In the genomic region with DNA sequence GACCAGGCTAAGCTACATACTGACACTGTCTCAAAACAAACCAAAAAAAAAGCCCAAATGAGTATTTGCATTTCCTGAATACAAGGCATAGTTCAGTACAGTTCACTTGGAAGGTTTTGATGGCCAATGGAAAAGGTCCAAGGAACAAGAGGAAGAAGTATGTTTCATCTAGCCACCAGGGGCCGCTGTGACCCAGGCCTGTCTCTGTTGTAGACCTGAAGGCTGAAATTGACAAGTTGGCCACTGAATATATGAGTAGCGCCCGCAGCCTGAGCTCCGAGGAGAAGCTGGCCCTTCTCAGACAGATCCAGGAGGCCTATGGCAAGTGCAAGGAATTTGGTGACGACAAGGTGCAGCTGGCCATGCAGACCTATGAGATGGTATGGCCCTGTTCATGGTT, we compare ENCODE assay signal across 8 mouse cellular contexts. TPM values are rescaled to one million over a fixed set of nuclear protein-coding genes. Genes with fewer than 3 reads are reported as not detected.
A peak's percentile ranks its signal among the peaks of the same experiment; 100 is the strongest.
DNase-seq lines count a peak whose midpoint lies in the region; ATAC-seq lines count a peak whose summit lies in the region.

No protein-coding gene starts in this region.

- H3K4me3 ChIP-seq in midbrain, embryonic 14.5 days (replicated peaks; ENCODE audit: low read depth, low read length), result no peak overlapping the region

- intact Hi-C loops in gastrocnemius, postnatal 36 days (cut with DNase I), result loop anchor here (1.0 to 5.0 kb wide), 2 partner anchors 38 to 226 kb away; no protein-coding TSS in a partner anchor
- intact Hi-C loops in left cerebral cortex, postnatal 4 days (cut with DNase I), result loop anchor here (2.0 kb wide), 1 partner anchor 38 kb away; no protein-coding TSS in a partner anchor

- 37% methylated on average over 5 of the region's 5 CpGs for WGBS in midbrain, embryonic 14.5 days

- H3K27me3 ChIP-seq in midbrain, embryonic 14.5 days (ENCODE audit: control insufficient read depth, insufficient read depth, low read length), result no peaks in the 10 kb centered on the region

- no peak overlapping the region for H3K27ac ChIP-seq in midbrain, embryonic 14.5 days (replicated peaks; ENCODE audit: low read depth, low read length)

- no peaks in the 10 kb centered on the region for H3K4me1 ChIP-seq in midbrain, embryonic 14.5 days (ENCODE audit: control insufficient read depth, insufficient read depth, low read length)

- H3K9ac ChIP-seq in midbrain, embryonic 14.5 days (replicated peaks; ENCODE audit: low read length), result no peak overlapping the region

- no peaks in the 10 kb centered on the region for H3K9me3 ChIP-seq in midbrain, embryonic 14.5 days (ENCODE audit: control insufficient read depth, low read length)

- H3K4me2 ChIP-seq in midbrain, embryonic 14.5 days (ENCODE audit: low read length), result no peak overlapping the region

- peaks cover 82% of the 10 kb centered on the region for H3K36me3 ChIP-seq in midbrain, embryonic 14.5 days (ENCODE audit: control insufficient read depth, insufficient read depth, low read length)

- DNase-seq in 3134 (ENCODE audit: extremely low read depth, insufficient read length, low spot score), result peak; percentile 41
- peak; percentile 74 to 80 for DNase-seq in adrenal gland, adult 18-20 months (ENCODE audit: low spot score in 2 of 2)
- peak; percentile 86 for DNase-seq in embryo, embryonic 10 days (ENCODE audit: low spot score)
- peak; percentile 75 to 77 for DNase-seq in gastrocnemius, postnatal 36 days
- DNase-seq in kidney, adult 18-20 months, result peak; percentile 81
- DNase-seq in left cerebral cortex, postnatal 4 days, result peak; percentile 93
- DNase-seq in midbrain, embryonic 14.5 days, result peak; percentile 90
- peak; percentile 50 to 77 for DNase-seq in spleen, adult 18-20 months

- peak; percentile 53 for ATAC-seq in midbrain, embryonic 14.5 days (ENCODE audit: low FRiP score, low TSS enrichment)

RNA-seq across cellular contexts. Expression of a gene that starts 2.8 kb away (rescaled TPM):
- 1 to 10 TPM; 7.8 to 9.6 TPM for total RNA-seq in adrenal gland, adult 18-20 months (2021)
- 1 to 10 TPM; 2.5 to 2.7 TPM for total RNA-seq in gastrocnemius, postnatal 36 days (2021)
- 10 to 100 TPM; 11.7 to 13.0 TPM for total RNA-seq in left cerebral cortex, postnatal 4 days (2021)
- 16.3 and 16.7 TPM in 2 replicates for polyA plus RNA-seq in midbrain, embryonic 14.5 days (2014; fragmentation: Nextera tagmentation; extraction: Ambion mirVana)

RNA-seq across cellular contexts. Expression of a gene that starts 7.1 kb away (rescaled TPM):
- 10 to 100 TPM; 45.3 to 53.4 TPM for total RNA-seq in adrenal gland, adult 18-20 months (2021)
- 10 to 100 TPM; 26.4 to 31.1 TPM for total RNA-seq in gastrocnemius, postnatal 36 days (2021)
- total RNA-seq in left cerebral cortex, postnatal 4 days (2021), result 10 to 100 TPM; 67.4 to 72.0 TPM
- 132 and 144 TPM in 2 replicates for polyA plus RNA-seq in midbrain, embryonic 14.5 days (2014; fragmentation: Nextera tagmentation; extraction: Ambion mirVana)

RNA-seq across cellular contexts. Expression of a gene that starts 21.0 kb away (rescaled TPM):
- under 1 TPM; 0.40 to 0.93 TPM for total RNA-seq in adrenal gland, adult 18-20 months (2021)
- not detected for total RNA-seq in gastrocnemius, postnatal 36 days (2021)
- total RNA-seq in left cerebral cortex, postnatal 4 days (2021), result 1 to 10 TPM; 1.3 TPM
- polyA plus RNA-seq in midbrain, embryonic 14.5 days (2014; fragmentation: Nextera tagmentation; extraction: Ambion mirVana), result 0.45 and 0.77 TPM in 2 replicates

RNA-seq across cellular contexts. Expression of a gene that starts 37.7 kb away (rescaled TPM):
- total RNA-seq in adrenal gland, adult 18-20 months (2021), result 10 to 100 TPM; 56.0 to 56.1 TPM
- 10 to 100 TPM; 20.3 to 22.8 TPM for total RNA-seq in gastrocnemius, postnatal 36 days (2021)
- total RNA-seq in left cerebral cortex, postnatal 4 days (2021), result 10 to 100 TPM; 51.8 to 56.1 TPM
- 13.7 and 16.2 TPM in 2 replicates for polyA plus RNA-seq in midbrain, embryonic 14.5 days (2014; fragmentation: Nextera tagmentation; extraction: Ambion mirVana)

RNA-seq across cellular contexts. Expression of a gene that starts 49.1 kb away (rescaled TPM):
- total RNA-seq in adrenal gland, adult 18-20 months (2021), result 100 to 1,000 TPM; 150 to 190 TPM
- total RNA-seq in gastrocnemius, postnatal 36 days (2021), result 10 to 100 TPM; 67.6 to 72.2 TPM
- total RNA-seq in left cerebral cortex, postnatal 4 days (2021), result 100 to 1,000 TPM; 173 to 175 TPM
- 70.7 and 90.6 TPM in 2 replicates for polyA plus RNA-seq in midbrain, embryonic 14.5 days (2014; fragmentation: Nextera tagmentation; extraction: Ambion mirVana)

Comparison
In these comparisons a context has a peak if more than half of its experiments do, and no peak if none do; other contexts are left out.
1. DNase-seq: peak in every context shown above with its lines; median percentile 93 in left cerebral cortex, postnatal 4 days; 90 in midbrain, embryonic 14.5 days; 86 in embryo, embryonic 10 days; 81 in kidney, adult 18-20 months; 77 in adrenal gland, adult 18-20 months; 76 in gastrocnemius, postnatal 36 days; 64 in spleen, adult 18-20 months; 41 in 3134.